8 mouse cellular contexts compared by ENCODE assay signal in the genomic region with DNA sequence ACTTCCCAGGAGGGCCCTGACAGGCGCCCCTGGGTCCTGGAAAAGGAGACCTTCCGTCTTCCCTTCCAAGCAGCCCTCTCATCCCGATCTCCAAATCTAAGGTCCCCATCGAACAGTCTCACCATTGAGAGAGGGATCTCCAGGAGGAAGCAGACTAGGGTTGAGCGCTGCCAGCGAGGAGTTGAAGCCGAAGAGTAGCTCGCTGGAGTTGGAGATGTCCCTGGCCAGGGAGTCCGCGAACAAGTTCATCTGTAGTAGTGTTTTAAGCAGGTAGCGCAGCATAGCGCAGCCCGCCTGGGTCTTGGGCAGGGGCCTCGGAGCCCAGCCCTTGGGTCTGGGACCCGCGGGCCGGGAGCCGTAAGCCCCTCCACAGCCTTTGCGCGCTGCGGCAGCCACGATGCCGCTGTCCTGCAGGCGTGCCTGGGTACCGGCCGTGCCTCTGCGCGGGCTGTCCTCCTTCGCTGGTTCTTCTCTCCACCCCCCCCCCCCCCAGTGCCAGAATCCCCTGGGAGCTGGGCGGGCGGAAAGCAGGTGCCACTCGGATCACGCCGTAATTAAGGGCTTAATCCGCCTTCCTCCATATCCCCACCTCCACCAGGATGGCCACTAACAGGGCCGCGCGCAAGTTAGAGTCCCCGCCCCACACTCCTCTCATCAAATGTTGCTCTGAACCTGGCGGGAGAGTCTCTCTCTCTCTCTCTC. TPM values are rescaled to one million over a fixed set of nuclear protein-coding genes. Genes with fewer than 3 reads are reported as not detected.
DNase-seq lines count a peak whose midpoint lies in the region; ATAC-seq lines count a peak whose summit lies in the region.

A gene (minus strand): TSS at position 527 of the 702 bp plus-strand sequence.

- no peak for ATAC-seq in embryonic facial prominence, embryonic 11.5 days (replicated peaks; ENCODE audit: insufficient number of reproducible peaks, low FRiP score, low TSS enrichment, low read depth)
- ATAC-seq in hindbrain, embryonic 15.5 days (ENCODE audit: low FRiP score, low read depth) = peak; percentile 17; the same call in 1 of the 2 replicates
- no peak; the same call in 1 of the 2 replicates for ATAC-seq in midbrain, embryonic 15.5 days (replicated peaks)

- peak within 1 kb of the TSS; percentile 24 for H3K4me3 ChIP-seq in embryonic facial prominence, embryonic 11.5 days (ENCODE audit: low read depth, low read length)
- peak within 1 kb of the TSS; percentile 43 for H3K4me3 ChIP-seq in hindbrain, embryonic 15.5 days
- peak within 1 kb of the TSS; percentile 37 for H3K4me3 ChIP-seq in midbrain, embryonic 15.5 days

- H3K9me3 ChIP-seq in embryonic facial prominence, embryonic 11.5 days (replicated peaks; ENCODE audit: control insufficient read depth, low read length) = no peaks in the 10 kb centered on the region
- no peaks in the 10 kb centered on the region for H3K9me3 ChIP-seq in hindbrain, embryonic 15.5 days
- H3K9me3 ChIP-seq in midbrain, embryonic 15.5 days = no peaks in the 10 kb centered on the region

- H3K4me2 ChIP-seq in embryonic facial prominence, embryonic 11.5 days (ENCODE audit: low read depth, low read length) = peak within 1 kb of the TSS; percentile 43
- peak within 1 kb of the TSS; percentile 91 for H3K4me2 ChIP-seq in hindbrain, embryonic 15.5 days
- H3K4me2 ChIP-seq in midbrain, embryonic 15.5 days = peak within 1 kb of the TSS; percentile 83

- H3K9ac ChIP-seq in embryonic facial prominence, embryonic 11.5 days (replicated peaks; ENCODE audit: low read length) = no peak within 1 kb of the TSS; the same call in 1 of the 2 replicates
- peak within 1 kb of the TSS; percentile 39; the same call in 1 of the 2 replicates for H3K9ac ChIP-seq in hindbrain, embryonic 15.5 days
- peak within 1 kb of the TSS; percentile 28; the same call in 1 of the 2 replicates for H3K9ac ChIP-seq in midbrain, embryonic 15.5 days

- H3K27ac ChIP-seq in embryonic facial prominence, embryonic 11.5 days (replicated peaks; ENCODE audit: low read depth, low read length) = no peak within 1 kb of the TSS
- no peak within 1 kb of the TSS for H3K27ac ChIP-seq in hindbrain, embryonic 15.5 days (replicated peaks)
- H3K27ac ChIP-seq in midbrain, embryonic 15.5 days = no peak within 1 kb of the TSS

- DNase-seq in layer of hippocampus, postnatal 14 days (ENCODE audit: low spot score in 2 of 2) = no peak
- no peak for DNase-seq in layer of hippocampus, adult 9-10 months (ENCODE audit: low spot score)
- peak; percentile 20 for DNase-seq in embryonic facial prominence, embryonic 11.5 days (ENCODE audit: low spot score)
- DNase-seq in thymus, postnatal 14 days = no peak
- DNase-seq in frontal cortex, postnatal 10 days (ENCODE audit: low spot score in 2 of 2) = no peak
- no peak for DNase-seq in spleen, postnatal 14 days (ENCODE audit: low spot score in 2 of 2)

- H3K4me1 ChIP-seq in embryonic facial prominence, embryonic 11.5 days (ENCODE audit: control insufficient read depth, insufficient read depth, low read length) = peaks cover 3% of the 10 kb centered on the region; the same call in 1 of the 2 replicates
- H3K4me1 ChIP-seq in hindbrain, embryonic 15.5 days (replicated peaks) = peaks cover 31% of the 10 kb centered on the region
- H3K4me1 ChIP-seq in midbrain, embryonic 15.5 days = peaks cover 30% of the 10 kb centered on the region

- H3K27me3 ChIP-seq in embryonic facial prominence, embryonic 11.5 days (ENCODE audit: control insufficient read depth, insufficient read depth, low read length) = peaks cover 67% of the 10 kb centered on the region
- peaks cover 66% of the 10 kb centered on the region for H3K27me3 ChIP-seq in hindbrain, embryonic 15.5 days
- peaks cover 71% of the 10 kb centered on the region for H3K27me3 ChIP-seq in midbrain, embryonic 15.5 days (replicated peaks)

- WGBS in embryonic facial prominence, embryonic 11.5 days = under 1% methylated on average over 40 of the region's 40 CpGs
- under 1% methylated on average over 34 of the region's 40 CpGs for WGBS in hindbrain, embryonic 15.5 days
- WGBS in midbrain, embryonic 15.5 days = under 1% methylated on average over 35 of the region's 40 CpGs

- no peaks in the 10 kb centered on the region for H3K36me3 ChIP-seq in embryonic facial prominence, embryonic 11.5 days (replicated peaks; ENCODE audit: control insufficient read depth, insufficient read depth, low read depth, low read length)
- H3K36me3 ChIP-seq in hindbrain, embryonic 15.5 days = no peaks in the 10 kb centered on the region
- H3K36me3 ChIP-seq in midbrain, embryonic 15.5 days (replicated peaks) = no peaks in the 10 kb centered on the region

RNA-seq across cellular contexts. Expression of the gene that starts here (rescaled TPM):
- 10 to 100 TPM; 19.0 to 22.3 TPM for total RNA-seq in layer of hippocampus, postnatal 14 days (2021)
- 4.9 and 6.6 TPM in 2 replicates for polyA plus RNA-seq in embryonic facial prominence, embryonic 11.5 days (2014; fragmentation: Nextera tagmentation; extraction: Ambion mirVana)
- 13.0 and 14.1 TPM in 2 replicates for polyA plus RNA-seq in hindbrain, embryonic 15.5 days (2015; fragmentation: Nextera tagmentation; extraction: Ambion mirVana)
- 4.8 and 10.0 TPM in 2 replicates for polyA plus RNA-seq in midbrain, embryonic 15.5 days (2015; fragmentation: Nextera tagmentation; extraction: Ambion mirVana)
